Comparison of ENCODE assay signal across 14 mouse cellular contexts in genomic region chr13:96964981-96965380, GRCm38 (mm10). TPM values are rescaled to one million over a fixed set of nuclear protein-coding genes. Genes with fewer than 3 reads are reported as not detected.
"Had no signal": no experiment of that assay in that cellular context is flagged by ENCODE, and none has a peak within 500 bp of the region (broad histone marks: within the 10 kb centered on the region; RNA-seq: fewer than 3 reads in every experiment).

No protein-coding gene starts in this region.

- ATAC-seq: liver, postnatal 0 days; midbrain, embryonic 15.5 days had no signal

- DNase-seq: kidney, adult 11 months; kidney, adult 9 months; kidney, postnatal 14 days; layer of hippocampus, adult 9-11 months; layer of hippocampus, postnatal 36 days; liver; liver, embryonic 13.5 days; liver, postnatal 0 days; lung, postnatal 14 days; right cerebral cortex, postnatal 14 days had no signal

RNA-seq across cellular contexts. Expression of gene Gcnt4, which starts 40.5 kb away (rescaled TPM):
- total RNA-seq: monocyte, adult 5-6 weeks had no signal
- polyA plus RNA-seq: macrophage; neural tube, embryonic 14.5 days had no signal
